Mouse (Mus musculus) embryonic facial prominence, embryonic 13.5 days (tissue): ENCODE results near the gene Serpinb6c. TPM values are rescaled to one million over a fixed set of nuclear protein-coding genes. Genes with fewer than 3 reads are reported as not detected.

ENCODE experiments used
- ATAC-seq: fragments of 200-750 bp; cut with Nextera tagmentation; 2 replicates; pipeline ENCODE4 v1.8.0; 2017; ENCODE audit warnings: low read depth; ENCODE audit not compliant: insufficient number of reproducible peaks, insufficient read depth, low FRiP score, low TSS enrichment
- H3K27ac ChIP-seq: fragments of 300-500 bp; sonication (generic); 2 replicates; pipeline ENCODE4 v1.5.1; 2015; ENCODE audit warnings: moderate library complexity, mild to moderate bottlenecking, inconsistent platforms
- H3K27me3 ChIP-seq: fragments of 300-500 bp; sonication (generic); 2 replicates; pipeline ENCODE4 v1.6.1; 2015; ENCODE audit warnings: mild to moderate bottlenecking, inconsistent platforms
- H3K36me3 ChIP-seq: fragments of 300-500 bp; sonication (generic); 2 replicates; pipeline ENCODE4 v1.6.1; 2015; ENCODE audit warnings: mild to moderate bottlenecking, inconsistent platforms
- H3K4me1 ChIP-seq: fragments of 300-500 bp; sonication (generic); 2 replicates; pipeline ENCODE4 v1.6.1; 2015; ENCODE audit warnings: inconsistent platforms
- H3K4me2 ChIP-seq: fragments of 300-500 bp; sonication (generic); 2 replicates; pipeline ENCODE4 v1.6.1; 2015; ENCODE audit warnings: moderate library complexity, mild to moderate bottlenecking, inconsistent platforms
- H3K4me3 ChIP-seq: fragments of 300-500 bp; sonication (generic); 2 replicates; pipeline ENCODE4 v1.5.1; 2015; ENCODE audit warnings: mild to moderate bottlenecking, inconsistent platforms
- H3K9ac ChIP-seq: fragments of 300-500 bp; sonication (generic); 2 replicates; pipeline ENCODE4 v1.6.1; 2015; ENCODE audit warnings: mild to moderate bottlenecking, inconsistent platforms
- H3K9me3 ChIP-seq: fragments of 300-500 bp; sonication (generic); 2 replicates; pipeline ENCODE4 v1.6.1; 2016; ENCODE audit warnings: inconsistent platforms
- WGBS: fragments of 180-500 bp; shearing (Covaris S2); methylation state at CpG from one replicate; pipeline ENCODE4 v1.1.7; 2015; ENCODE audit warnings: mixed read lengths; 5-methylcytosine and 5-hydroxymethylcytosine counted together
- polyA plus RNA-seq: library from polyadenylated mRNA; unstranded; fragments of >200 nt; fragmentation: Nextera tagmentation; extraction: Ambion mirVana; gene quantifications from 2 replicates; pipeline ENCODE4 v1.2.1, GENCODE M21; 2015

Gene Serpinb6c
- polyA plus RNA-seq, 1 experiment from 2014 or later: not detected

GRCm38 (mm10) chr13:33930281-33930680 lies 24.8 kb upstream of the Serpinb6c start:
- Histone ChIP-seq H3K27ac (no peak overlapping the region), H3K4me1 (peaks cover 7% of the 10 kb centered on the region), H3K9ac (no peak overlapping the region), H3K4me2 (no peak overlapping the region), H3K4me3 (no peak overlapping the region), H3K27me3 (no peaks in the 10 kb centered on the region), H3K9me3 (no peaks in the 10 kb centered on the region), H3K36me3 (peaks cover 29% of the 10 kb centered on the region)
- no peak for ATAC-seq
- 74% methylated on average over 2 of the region's 2 CpGs for WGBS

GRCm38 (mm10) chr13:33921699-33922098 lies 16.2 kb upstream of the Serpinb6c start:
- no peak overlapping the region for H3K4me3 ChIP-seq
- ATAC-seq: no peak
- H3K9me3 ChIP-seq: no peaks in the 10 kb centered on the region
- 85% methylated on average over 5 of the region's 5 CpGs for WGBS
- no peak overlapping the region for H3K27ac ChIP-seq
- no peak overlapping the region for H3K4me2 ChIP-seq
- H3K9ac ChIP-seq: no peak overlapping the region
- peaks cover 73% of the 10 kb centered on the region for H3K36me3 ChIP-seq
- H3K27me3 ChIP-seq: no peaks in the 10 kb centered on the region
- H3K4me1 ChIP-seq: no peaks in the 10 kb centered on the region

GRCm38 (mm10) chr13:33921041-33921440 lies 15.5 kb upstream of the Serpinb6c start:
- no peaks in the 10 kb centered on the region for H3K4me1 ChIP-seq
- H3K36me3 ChIP-seq: peaks cover 74% of the 10 kb centered on the region
- no peak overlapping the region for H3K9ac ChIP-seq
- no peaks in the 10 kb centered on the region for H3K27me3 ChIP-seq
- H3K4me2 ChIP-seq: no peak overlapping the region
- no peak overlapping the region for H3K4me3 ChIP-seq
- no peak overlapping the region for H3K27ac ChIP-seq
- WGBS: 94% methylated on average over 6 of the region's 6 CpGs
- H3K9me3 ChIP-seq: no peaks in the 10 kb centered on the region
- ATAC-seq: no peak

- ATAC-seq: no peak
- H3K9ac ChIP-seq: no peak overlapping the region
- H3K9me3 ChIP-seq: no peaks in the 10 kb centered on the region
- H3K27me3 ChIP-seq: no peaks in the 10 kb centered on the region
- 73% methylated on average over 3 of the region's 3 CpGs for WGBS
- no peaks in the 10 kb centered on the region for H3K4me1 ChIP-seq
- no peak overlapping the region for H3K4me3 ChIP-seq
- no peak overlapping the region for H3K27ac ChIP-seq
- H3K36me3 ChIP-seq: no peaks in the 10 kb centered on the region
- H3K4me2 ChIP-seq: no peak overlapping the region
Observed at GRCm38 (mm10) chr13:33906821-33907220, 1.3 kb upstream of the Serpinb6c start.

GRCm38 (mm10) chr13:33903290-33903689 lies 2.2 kb downstream of the Serpinb6c start:
- Histone ChIP-seq H3K4me1 (no peaks in the 10 kb centered on the region), H3K36me3 (no peaks in the 10 kb centered on the region), H3K4me3 (no peak overlapping the region), H3K9ac (no peak overlapping the region), H3K4me2 (no peak overlapping the region), H3K27me3 (no peaks in the 10 kb centered on the region), H3K9me3 (no peaks in the 10 kb centered on the region), H3K27ac (no peak overlapping the region)
- no peak for ATAC-seq
- WGBS: 90% methylated on average over 2 of the region's 2 CpGs

- Histone ChIP-seq H3K4me2 (no peak overlapping the region), H3K9ac (no peak overlapping the region), H3K36me3 (no peaks in the 10 kb centered on the region), H3K9me3 (no peaks in the 10 kb centered on the region), H3K4me1 (no peaks in the 10 kb centered on the region), H3K27me3 (no peaks in the 10 kb centered on the region), H3K4me3 (no peak overlapping the region), H3K27ac (no peak overlapping the region)
- no peak for ATAC-seq
- WGBS: 38% methylated on average over 2 of the region's 2 CpGs
Observed at GRCm38 (mm10) chr13:33894207-33894606, 11.3 kb downstream of the Serpinb6c start.

- Histone ChIP-seq H3K36me3 (no peaks in the 10 kb centered on the region), H3K27me3 (no peaks in the 10 kb centered on the region), H3K4me2 (no peak within 1 kb of the TSS), H3K9me3 (no peaks in the 10 kb centered on the region), H3K9ac (no peak within 1 kb of the TSS), H3K27ac (no peak within 1 kb of the TSS), H3K4me3 (no peak within 1 kb of the TSS), H3K4me1 (no peaks in the 10 kb centered on the region)
- no peak for ATAC-seq
- 54% methylated on average over 1 of the region's 1 CpGs for WGBS
Observed at GRCm38 (mm10) chr13:33843308-33843707, 62.2 kb downstream of the Serpinb6c start, which contains the start of gene Serpinb6e. Gene Serpinb6e, minus strand, starts transcription at chr13:33843408.

- WGBS: 83% methylated on average over 2 of the region's 2 CpGs
Observed at GRCm38 (mm10) chr13:33830751-33831150, 74.8 kb downstream of the Serpinb6c start.

More at GRCm38 (mm10) chr13:33830751-33831150, 74.8 kb downstream of the Serpinb6c start:
- Histone ChIP-seq H3K4me3 (no peak overlapping the region), H3K4me1 (no peaks in the 10 kb centered on the region), H3K4me2 (no peak overlapping the region), H3K36me3 (no peaks in the 10 kb centered on the region), H3K27ac (no peak overlapping the region), H3K9ac (no peak overlapping the region), H3K27me3 (no peaks in the 10 kb centered on the region), H3K9me3 (no peaks in the 10 kb centered on the region)
- ATAC-seq: no peak

Other genes with a start within 250 kb of the Serpinb6c start
- gene Serpinb6d, start 244.3 kb downstream of the Serpinb6c start, polyA plus RNA-seq: not detected in 2 replicates
- gene Serpinb6e, start 62.3 kb downstream of the Serpinb6c start, polyA plus RNA-seq: not detected in 2 replicates
- gene Nqo2, start 59.0 kb upstream of the Serpinb6c start, polyA plus RNA-seq: 13.0 and 14.0 TPM in 2 replicates
- gene Ripk1, start 96.7 kb upstream of the Serpinb6c start, polyA plus RNA-seq: 14.8 and 17.3 TPM in 2 replicates
- 71.2 and 74.5 TPM in 2 replicates for gene Serpinb6a, start 97.1 kb upstream of the Serpinb6c start, polyA plus RNA-seq
- 50.8 and 53.9 TPM in 2 replicates for gene Bphl, start 131.9 kb upstream of the Serpinb6c start, polyA plus RNA-seq
- gene Tubb2a, start 172.3 kb upstream of the Serpinb6c start, polyA plus RNA-seq: 133 and 136 TPM in 2 replicates
- gene Tubb2b, start 224.8 kb upstream of the Serpinb6c start, polyA plus RNA-seq: 45.6 and 46.3 TPM in 2 replicates